Mouse (Mus musculus): ENCODE measurements around the gene Zfp708.
"Not testable (repeated sequence)": the region's sequence is repeated elsewhere in the genome, so short reads cannot be mapped to it uniquely, and the experiment has no call there.

The Zfp708 gene

DNA sequence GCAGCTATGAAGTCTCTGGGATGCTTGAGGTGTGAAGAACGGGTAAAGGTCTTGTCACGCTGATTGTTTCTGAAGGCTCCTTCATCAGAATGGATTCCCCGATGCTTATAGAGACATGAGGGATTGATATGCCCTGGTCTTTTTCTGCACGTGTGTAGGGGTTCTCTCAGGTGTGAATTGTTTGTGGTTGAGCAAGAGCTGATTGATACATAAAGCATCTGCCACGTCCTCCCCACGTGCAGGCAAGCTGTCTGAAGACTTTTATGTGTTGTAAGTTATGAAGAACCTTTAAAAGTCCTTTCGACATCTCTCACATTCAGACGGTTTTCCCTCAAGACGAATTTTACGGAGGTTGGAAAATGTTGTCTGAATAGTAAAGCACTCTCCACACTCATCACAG, at the start of gene Zfp708:
TSS of gene Zfp708 (minus strand) at position 101 of the 400 bp plus-strand sequence.
- DNase-seq (ENCODE audit: extremely low spot score, low spot score): no peak

DNA sequence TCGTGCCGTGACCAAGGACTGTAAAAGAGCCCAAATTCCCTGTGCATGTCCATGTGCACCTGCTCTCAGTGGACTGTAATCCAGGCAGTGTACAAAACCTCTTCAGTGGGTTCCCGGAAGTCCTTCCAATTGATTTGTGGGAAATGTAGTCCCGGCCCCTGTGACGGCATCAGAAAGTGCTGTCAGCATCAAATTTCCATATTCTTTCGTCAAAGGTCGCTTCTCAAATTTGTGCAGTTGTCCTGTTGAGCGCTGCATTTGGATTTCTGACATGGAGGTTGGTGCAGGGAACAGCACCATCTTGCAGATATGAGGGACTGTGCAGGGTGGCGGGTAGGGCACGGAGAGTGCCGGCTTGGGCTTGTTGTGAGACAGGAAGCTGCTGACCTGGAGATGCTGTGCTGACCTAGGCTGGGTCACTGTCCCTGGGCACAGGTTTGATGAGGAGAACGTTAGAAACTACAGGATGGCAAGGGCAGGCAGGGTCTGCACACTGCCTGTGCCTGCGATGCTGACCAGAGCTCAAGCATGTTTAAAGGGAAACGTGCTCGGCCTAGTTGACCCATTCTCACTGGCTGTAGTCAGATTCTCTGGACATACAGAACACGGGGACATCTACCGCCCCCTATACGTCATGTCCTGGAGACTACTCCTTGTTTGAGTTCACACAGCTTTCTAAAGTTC, 30.4 kb upstream of the Zfp708 start:
- peak; percentile 77 for DNase-seq (ENCODE audit: extremely low spot score, low spot score)

DNA sequence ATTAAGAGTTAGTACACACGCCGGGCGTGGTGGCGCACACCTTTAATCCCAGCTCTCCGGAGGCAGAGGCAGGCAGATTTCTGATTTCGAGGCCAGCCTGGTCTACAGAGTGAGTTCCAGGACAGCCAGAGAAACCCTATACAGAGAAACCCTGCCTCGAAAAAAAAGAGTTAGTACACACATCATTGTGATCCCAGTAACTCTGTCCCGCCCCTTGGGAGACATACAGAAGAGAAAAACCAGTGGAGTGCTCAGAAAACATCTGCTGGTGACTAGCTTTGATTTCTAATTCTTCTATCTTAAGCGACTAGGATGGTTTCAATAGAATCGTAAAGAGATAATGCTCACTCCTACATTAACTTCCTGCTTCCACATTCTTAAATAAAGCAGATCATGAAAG, 29.7 kb upstream of the Zfp708 start:
- DNase-seq (ENCODE audit: extremely low spot score, low spot score): not testable (repeated sequence)

DNA sequence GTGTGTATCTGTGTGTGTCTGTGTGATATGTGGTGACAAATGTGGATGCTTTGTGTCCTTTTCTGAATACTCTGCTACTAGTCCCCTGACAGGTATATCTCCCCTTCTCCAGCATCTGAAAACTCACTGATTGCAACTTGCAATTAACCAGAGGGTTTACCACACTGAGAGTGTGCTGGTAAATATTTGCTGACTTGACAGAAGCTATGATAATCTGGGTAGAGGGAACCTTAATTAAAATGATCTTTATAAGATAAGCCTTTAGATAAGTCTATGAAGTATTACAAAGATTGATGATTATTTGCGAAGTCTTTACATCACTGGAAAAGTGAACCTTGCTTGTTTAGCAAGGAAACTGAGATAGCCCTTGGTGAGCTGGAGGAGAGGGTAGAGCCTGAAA, 26.7 kb upstream of the Zfp708 start:
- DNase-seq (ENCODE audit: extremely low spot score, low spot score): no peak

DNA sequence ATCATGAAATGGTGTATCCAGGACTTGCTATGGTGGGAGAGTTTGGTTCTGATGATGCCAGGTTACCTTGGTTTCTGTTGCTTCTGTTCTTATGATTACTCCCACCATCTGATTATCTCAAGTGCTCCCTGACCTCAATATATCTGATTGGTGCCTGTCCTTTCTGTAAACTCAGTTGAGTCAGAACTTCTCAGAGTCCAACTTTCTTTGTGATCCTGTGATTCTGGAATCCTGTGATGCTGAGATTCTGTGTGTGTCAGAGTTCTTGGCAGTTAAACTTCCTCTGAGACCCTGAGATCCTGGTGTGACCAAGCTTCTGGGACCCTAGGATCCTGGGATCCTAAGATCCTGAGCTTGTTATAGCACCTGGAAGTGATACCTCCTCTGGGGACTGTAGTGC, 23.6 kb upstream of the Zfp708 start, which contains the start of gene Zfp759:
TSS of gene Zfp759 (plus strand) at position 301 of the 400 bp plus-strand sequence.
- DNase-seq (ENCODE audit: extremely low spot score, low spot score): not testable (repeated sequence)

DNA sequence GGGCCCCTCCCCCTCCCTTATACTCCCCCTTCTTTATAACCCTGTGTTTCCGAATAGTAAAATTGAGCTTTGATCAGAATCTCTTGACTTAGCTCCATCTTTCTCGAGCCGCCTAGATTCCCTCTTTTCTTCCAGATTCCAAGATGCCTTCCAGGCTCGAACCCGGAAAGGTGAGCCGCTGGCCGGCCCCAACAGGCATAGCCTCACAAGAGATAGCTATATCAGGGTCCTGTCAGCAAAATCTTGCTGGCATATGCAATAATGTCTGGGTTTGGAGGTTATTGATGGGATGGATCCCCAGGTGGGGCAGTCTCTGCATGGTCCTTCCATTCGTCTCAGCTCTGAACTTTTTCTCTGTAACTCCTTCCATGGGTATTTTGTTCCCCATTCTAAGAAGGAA, 18.4 kb upstream of the Zfp708 start, which contains the start of gene Rslcan18:
TSS of gene Rslcan18 (minus strand) at position 101 of the 400 bp plus-strand sequence.
- DNase-seq (ENCODE audit: extremely low spot score, low spot score): not testable (repeated sequence)

DNA sequence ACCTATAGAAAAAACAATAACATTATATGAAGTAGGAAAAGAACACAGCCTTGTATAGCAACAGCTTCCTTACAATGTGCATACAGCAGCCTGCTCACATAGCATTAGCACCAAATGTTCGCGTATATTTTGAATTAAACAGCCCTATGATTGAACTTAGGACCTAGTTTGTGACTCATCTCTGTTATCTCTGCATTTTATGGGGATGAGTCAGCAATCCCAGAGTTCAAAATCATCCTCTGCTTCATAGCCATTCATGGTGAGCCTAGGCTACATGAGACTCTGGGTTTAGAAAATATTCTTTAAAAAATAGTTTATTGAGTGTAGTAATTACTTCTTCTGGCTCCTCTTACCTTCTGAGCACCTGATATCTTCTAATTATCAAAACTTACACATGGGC, 15.5 kb upstream of the Zfp708 start:
- DNase-seq (ENCODE audit: extremely low spot score, low spot score): no peak

DNA sequence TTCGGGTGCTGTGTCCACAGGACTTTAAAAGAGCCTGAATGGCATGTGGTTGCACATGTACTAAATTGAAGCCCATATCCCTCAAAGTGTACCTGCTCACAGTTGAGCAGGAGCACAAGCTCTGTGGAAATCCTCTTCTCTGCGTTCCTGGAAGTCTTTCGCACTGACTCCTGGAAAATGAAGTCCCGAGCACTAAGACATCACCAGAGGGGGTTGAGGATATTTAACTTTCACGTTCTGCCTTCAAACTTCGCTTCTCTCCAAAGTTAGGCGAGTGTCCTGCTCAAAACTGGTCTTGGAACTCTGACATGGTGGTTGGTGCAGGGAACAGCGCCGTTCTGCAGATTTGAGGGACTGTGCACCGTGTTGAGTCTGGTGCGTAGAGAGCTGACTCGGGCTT, 14.3 kb upstream of the Zfp708 start:
- no peak for DNase-seq (ENCODE audit: extremely low spot score, low spot score)

DNA sequence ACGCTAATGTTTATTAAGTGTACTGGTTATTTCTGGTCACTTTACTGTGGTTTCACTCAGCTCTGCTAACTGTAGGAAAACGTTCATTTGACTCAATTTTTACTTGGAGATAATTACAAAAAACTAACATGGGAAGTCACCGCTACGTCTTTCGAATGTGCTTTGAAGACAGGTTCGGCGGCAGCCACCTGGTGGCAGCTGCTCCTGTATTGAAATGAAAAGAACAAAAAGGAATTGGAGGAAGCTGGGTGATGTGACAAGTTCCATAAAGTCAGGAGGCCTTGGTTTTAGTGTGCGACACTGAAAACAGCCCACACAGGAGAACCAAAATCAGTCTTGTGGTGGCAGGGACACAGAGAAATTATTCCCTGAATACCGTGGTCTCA, 11.0 kb upstream of the Zfp708 start:
- DNase-seq (ENCODE audit: extremely low spot score, low spot score): peak; percentile 47

DNA sequence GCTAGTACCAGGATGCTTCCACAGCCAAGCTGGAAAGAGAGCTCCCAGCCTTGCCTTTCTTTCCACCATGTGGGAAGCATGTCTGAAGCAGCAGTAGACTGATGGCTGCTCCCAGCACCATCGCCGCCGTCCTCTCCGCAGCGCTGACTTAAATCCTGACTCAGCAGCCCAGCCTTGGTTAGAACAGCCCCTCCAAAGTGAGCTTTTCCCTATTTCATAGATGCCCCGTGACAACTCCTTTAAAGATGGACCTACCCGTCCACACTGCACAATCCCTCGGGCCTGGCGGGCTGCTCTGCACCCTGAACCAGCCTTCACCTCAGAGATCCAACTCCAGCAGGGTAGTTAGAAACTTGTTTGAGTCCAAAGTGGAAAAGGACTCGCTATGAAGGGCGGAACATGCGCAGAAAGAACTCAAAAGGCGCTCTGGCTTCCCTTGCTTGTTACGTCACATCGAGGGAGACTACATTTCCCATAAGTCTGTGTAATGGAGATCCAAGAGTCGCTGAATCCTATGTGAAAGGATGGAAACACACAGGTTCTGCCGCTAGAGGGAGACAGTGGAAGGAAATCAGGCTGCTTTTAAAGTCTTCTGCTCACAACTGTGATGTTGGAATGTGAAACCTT, 10.5 kb upstream of the Zfp708 start, which contains the start of gene Gm28557:
TSS of gene Gm28557 (minus strand) at position 411 of the 627 bp plus-strand sequence.
- peak; percentile 82 for DNase-seq (ENCODE audit: extremely low spot score, low spot score)

DNA sequence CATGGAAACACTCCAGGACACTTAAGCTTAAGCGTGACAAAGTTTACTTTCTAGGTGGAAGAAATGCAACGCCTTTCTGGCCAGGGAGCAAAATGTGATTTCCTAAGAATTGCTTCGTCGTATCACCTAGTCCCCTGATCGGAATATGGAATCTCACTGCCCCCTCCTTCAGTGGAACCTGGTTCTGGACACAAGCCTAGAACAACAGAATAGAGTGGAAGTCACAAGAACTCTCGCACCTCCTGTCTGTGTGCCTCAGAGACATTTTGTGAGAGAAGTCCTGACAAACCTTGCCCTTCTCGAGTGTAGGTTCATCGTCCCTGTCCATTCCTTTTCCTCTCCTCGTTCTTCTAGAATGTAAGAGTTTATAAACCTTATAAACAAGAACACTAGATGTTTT, 9.9 kb upstream of the Zfp708 start:
- DNase-seq (ENCODE audit: extremely low spot score, low spot score): no peak

DNA sequence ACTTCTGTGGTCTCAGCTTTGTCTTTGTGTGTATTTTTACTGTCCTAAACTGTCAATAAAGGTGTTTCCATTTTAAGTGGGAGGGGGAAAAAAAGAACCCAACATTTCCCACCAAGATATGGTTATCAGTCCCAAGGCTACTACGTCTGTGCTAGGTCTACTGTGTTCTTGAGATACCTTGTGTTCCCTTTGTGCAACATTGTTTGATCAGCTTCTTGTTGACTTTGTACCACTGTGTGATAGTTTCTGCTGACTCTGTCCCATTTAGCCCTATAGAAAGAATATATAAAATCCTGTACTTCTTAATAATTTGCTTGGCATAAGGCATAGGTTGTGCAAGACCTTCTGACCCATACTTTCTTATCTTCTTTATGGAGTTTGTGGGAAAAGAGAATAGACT, 7.6 kb downstream of the Zfp708 start:
- no peak for DNase-seq (ENCODE audit: extremely low spot score, low spot score)

DNA sequence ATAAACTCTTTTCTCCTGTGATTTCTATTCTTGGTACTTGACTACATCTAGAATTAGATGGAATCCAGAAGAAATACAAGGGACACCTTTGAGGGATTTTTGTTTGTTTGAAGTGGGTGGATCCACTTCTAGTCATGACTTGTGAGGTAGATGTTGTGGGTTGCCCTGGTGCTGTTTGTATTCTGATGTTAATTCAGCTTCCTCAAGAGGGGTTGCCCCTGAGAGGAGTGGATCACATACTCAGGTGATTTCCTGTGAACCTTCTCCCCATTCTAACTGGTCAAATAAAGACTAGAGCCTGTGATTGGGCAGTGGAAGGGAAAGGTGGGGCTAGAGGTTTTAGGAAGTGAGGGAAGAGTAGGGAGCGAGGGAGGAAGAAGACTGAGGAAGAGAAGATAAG, 15.8 kb downstream of the Zfp708 start:
- DNase-seq (ENCODE audit: extremely low spot score, low spot score): no peak

DNA sequence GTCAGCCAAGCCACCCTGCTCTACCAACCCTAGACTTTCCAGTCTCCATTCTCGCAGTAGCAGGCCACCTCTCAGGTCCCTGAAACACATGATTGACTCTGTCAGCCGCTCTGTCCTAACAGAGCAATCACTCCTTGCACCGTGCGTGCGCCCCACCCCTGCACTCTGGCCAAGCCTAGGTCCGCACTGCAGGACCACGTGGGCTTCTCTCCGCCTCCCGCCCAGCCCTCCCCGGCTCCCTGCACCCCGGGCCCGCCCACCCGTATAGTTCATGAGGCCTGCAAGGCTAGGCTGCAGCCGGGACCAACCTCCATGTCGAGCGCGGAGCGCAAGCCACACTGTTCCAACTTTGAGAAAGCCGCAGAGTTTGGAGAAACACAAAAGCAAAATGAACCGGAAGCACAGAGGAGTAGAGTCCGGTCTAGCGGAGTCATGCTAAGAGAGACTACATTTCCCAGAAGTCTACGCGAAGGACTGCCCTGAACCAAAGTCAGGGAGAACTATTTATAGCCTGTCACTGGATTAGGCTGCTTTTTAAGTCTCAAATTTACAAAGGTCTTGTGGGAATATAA, 16.5 kb downstream of the Zfp708 start:
- DNase-seq (ENCODE audit: extremely low spot score, low spot score): peak; percentile 80

DNA sequence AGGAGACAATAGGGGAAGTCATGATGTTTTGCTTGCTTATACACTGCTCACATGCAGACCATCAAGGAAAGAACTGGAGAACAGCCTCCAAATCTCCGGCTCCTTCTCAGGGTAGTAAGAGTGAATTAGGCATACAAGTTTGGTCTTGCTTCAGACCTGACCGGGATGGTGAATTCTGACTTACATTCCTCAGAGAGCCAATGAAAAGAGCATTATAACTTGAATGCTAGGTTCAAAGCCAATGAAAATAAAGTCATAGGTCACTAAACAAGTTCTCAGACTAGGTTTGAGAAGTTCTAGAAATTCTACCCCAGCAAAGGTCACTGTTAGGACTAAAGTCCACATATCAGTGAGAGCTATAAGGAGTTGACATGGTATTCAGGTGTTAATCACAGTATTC, 20.5 kb downstream of the Zfp708 start:
- DNase-seq (ENCODE audit: extremely low spot score, low spot score): no peak

DNA sequence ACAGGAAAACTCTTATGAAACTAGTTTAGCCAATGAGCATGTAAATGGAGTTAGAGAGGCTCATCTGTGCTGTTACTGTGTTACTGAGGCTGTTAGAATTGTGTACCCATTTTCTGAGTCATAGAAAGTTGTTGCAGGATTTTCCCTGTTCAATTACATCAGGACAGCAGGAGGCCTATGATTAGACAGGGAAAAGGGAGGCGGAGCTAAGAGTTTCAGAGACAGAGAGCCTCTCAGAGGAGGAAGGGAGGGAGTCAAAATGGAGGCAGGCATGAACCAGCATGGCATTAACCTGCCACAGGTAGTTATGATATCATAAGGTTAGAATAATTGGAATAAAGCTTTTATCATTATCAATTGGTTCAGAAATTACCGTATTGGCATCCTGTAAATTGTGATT, 25.0 kb downstream of the Zfp708 start:
- no peak for DNase-seq (ENCODE audit: extremely low spot score, low spot score)

DNA sequence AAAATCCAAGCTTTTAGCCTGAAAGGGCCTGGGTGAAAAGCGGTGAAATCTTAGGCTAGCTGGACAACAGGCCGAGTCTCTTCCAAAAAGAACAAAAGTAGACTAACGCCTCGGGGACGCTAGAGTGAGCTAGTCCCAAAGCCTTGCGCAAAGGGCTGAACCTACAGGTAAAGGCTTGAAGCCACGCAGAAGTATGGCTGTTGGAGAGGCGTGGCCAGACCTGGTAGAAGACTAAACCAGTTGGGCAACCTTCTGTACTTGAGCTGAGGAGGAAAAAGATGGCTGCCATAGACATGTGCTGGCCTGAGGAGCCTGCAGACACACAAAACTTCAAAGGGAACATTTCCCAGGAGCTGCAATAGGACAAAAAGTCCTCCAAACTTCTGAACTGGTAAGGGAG, 32.4 kb downstream of the Zfp708 start:
- DNase-seq (ENCODE audit: extremely low spot score, low spot score): no peak

DNA sequence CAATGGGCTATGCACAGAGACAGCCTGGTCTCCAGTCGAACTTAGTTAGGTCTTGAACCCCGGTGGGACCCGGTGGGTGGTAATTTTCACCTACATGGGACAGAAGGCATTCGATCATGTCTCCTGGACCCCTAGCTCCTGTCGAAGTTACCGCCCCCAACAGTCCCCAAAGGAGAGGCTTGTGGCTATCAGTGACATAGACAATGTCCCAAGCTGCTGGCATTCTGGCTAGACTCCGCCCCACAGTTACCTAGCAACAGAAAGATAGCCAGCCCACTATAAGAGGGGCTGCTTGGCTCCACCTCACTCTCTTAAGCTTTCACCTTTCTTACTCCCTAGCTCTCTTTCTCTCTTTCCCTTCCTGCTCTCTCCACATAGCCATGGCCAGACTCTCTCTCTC, 35.3 kb downstream of the Zfp708 start:
- DNase-seq (ENCODE audit: extremely low spot score, low spot score): no peak

DNA sequence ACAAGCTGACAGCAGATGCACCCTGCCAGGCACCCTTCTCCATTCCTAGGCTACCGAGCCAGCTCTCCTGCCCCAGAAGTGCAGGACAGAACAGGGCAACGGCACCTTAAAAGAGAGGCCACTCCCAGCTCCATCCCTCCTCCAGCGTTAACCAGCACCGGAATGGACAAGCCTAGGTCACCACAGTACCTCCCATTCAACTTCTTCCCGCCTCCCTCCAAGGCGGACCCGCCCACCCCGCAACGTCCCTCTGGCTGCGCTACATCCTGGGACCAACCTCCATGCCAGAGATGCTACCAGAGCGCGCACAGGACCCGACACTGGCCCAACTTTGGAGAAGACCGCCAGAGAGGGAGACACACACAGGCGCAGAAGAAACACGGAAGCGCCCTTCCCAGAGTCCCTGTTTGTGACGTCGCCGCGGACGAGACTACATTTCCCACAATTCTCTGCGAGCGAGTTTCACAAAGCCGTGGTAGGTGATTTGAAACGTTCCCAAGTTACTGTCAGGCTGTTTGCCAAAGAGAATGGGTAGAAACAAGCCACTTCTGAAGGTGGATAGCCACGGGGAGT, 36.9 kb downstream of the Zfp708 start, which contains the start of gene Zfp712:
TSS of gene Zfp712 (minus strand) at position 385 of the 573 bp plus-strand sequence.
- DNase-seq (ENCODE audit: extremely low spot score, low spot score): peak; percentile 88

DNA sequence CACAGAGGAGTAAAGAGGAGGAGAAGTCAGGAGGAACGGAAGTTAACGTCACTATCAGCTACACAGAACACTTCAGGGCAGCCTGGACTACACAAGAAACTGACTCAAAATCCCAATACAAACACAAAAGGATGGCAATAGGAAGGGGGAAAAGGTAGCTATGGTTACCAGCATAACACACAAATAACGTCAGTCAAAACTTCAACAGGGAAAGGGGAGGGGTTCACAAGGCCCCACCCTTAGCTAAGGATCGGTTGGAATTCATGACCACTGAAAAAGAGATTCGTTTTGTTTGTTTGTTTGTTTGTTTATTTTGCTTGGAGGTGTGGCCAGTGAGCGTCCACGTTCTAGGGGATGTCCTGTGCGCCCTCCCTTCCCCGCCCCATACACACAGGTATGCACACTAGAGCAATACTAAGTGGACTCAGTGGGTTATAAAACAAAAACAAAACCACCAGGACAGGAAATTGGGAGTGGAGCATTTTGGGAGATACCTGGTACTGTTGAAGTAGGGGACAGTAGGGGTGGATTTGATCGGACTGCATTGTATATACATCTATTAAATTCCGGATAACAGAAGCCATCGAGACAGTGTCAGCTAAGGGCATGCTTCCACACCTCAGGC, 37.5 kb downstream of the Zfp708 start:
- no peak for DNase-seq (ENCODE audit: extremely low spot score, low spot score)

Measured in neural tube, embryonic 10.5 days (tissue).